11 mouse cellular contexts compared by ENCODE assay signal in genomic region chr7:101030756-101031155, GRCm38 (mm10). TPM values are rescaled to one million over a fixed set of nuclear protein-coding genes. Genes with fewer than 3 reads are reported as not detected.
DNase-seq lines count a peak whose midpoint lies in the region; TF ChIP-seq lines count a peak whose summit lies in the region.
"Had no signal": no experiment of that assay in that cellular context is flagged by ENCODE, and none has a peak within 500 bp of the region (broad histone marks: within the 10 kb centered on the region; RNA-seq: fewer than 3 reads in every experiment).

No protein-coding gene starts in this region.

- DNase-seq in kidney, postnatal 10 days, result peak; percentile 50
- no peak for DNase-seq in kidney, postnatal 14 days
- DNase-seq in brain, adult 2 months (ENCODE audit: low read depth, low spot score), result peak; percentile 41
- peak; percentile 70 to 74 for DNase-seq in cerebellum, adult 18-20 months
- peak; percentile 64 to 70 for DNase-seq in heart, postnatal 10 days
- no peak for DNase-seq in thymus, adult 2 months
- no peak for DNase-seq in right cerebral cortex, adult 2 months (ENCODE audit: low spot score in 2 of 2)
- DNase-seq in layer of hippocampus, adult 2 months (ENCODE audit: low spot score in 2 of 2), result no peak
- DNase-seq: right cerebral cortex, adult 18-20 months had no signal

- H3K4me1 ChIP-seq in thymus, adult 2 months (replicated peaks; ENCODE audit: control insufficient read depth, insufficient read depth, low read length), result no peaks in the 10 kb centered on the region; the same call in 1 of the 2 replicates
- H3K4me1 ChIP-seq: limb, embryonic 12.5 days had no signal

- TF ChIP-seq CTCF in thymus, adult 2 months (IDR thresholded peaks at IDR 0.05; ENCODE audit: borderline replicate concordance, control insufficient read depth, extremely low read depth, insufficient read depth, low read length, poor library complexity), result no peak
- no peak for TF ChIP-seq CTCF in layer of hippocampus, adult 2 months (conservative IDR thresholded peaks at IDR 0.05)

- H3K27me3 ChIP-seq in thymus, adult 2 months (ENCODE audit: control insufficient read depth, insufficient read depth, low read length), result no peaks in the 10 kb centered on the region

- TF ChIP-seq POLR2A in thymus, adult 2 months (IDR thresholded peaks at IDR 0.05; ENCODE audit: control insufficient read depth, extremely low read depth, insufficient read depth, low read length, poor library complexity), result no peak

- H3K36me3 ChIP-seq in thymus, adult 2 months (ENCODE audit: control insufficient read depth, insufficient read depth, low read length), result no peaks in the 10 kb centered on the region
- H3K36me3 ChIP-seq: limb, embryonic 12.5 days had no signal

- intact Hi-C loops in heart, postnatal 10 days (cut with DNase I), result no loop called here

- no peak overlapping the region for H3K4me3 ChIP-seq in thymus, adult 2 months (ENCODE audit: control insufficient read depth, insufficient read depth, low read length)
- no peak overlapping the region for H3K4me3 ChIP-seq in layer of hippocampus, adult 2 months
- H3K4me3 ChIP-seq: limb, embryonic 12.5 days had no signal

- H3K27ac ChIP-seq in thymus, adult 2 months (ENCODE audit: control insufficient read depth, insufficient read depth, low read length), result no peak overlapping the region
- no peak overlapping the region for H3K27ac ChIP-seq in layer of hippocampus, adult 2 months
- H3K27ac ChIP-seq: limb, embryonic 12.5 days had no signal

RNA-seq across cellular contexts. Expression of gene P2ry2, which starts 18.1 kb away (rescaled TPM):
- 10 to 100 TPM; 13.5 to 15.8 TPM for total RNA-seq in heart, postnatal 10 days (2021)
- 4.3 and 5.3 TPM in 2 replicates for polyA plus RNA-seq in thymus, adult 2 months (2012; rRNA removed)
- under 1 TPM; 0.86 to 0.87 TPM for total RNA-seq in layer of hippocampus, adult 2 months (2021)

RNA-seq across cellular contexts. Expression of gene P2ry6, which starts 56.3 kb away (rescaled TPM):
- total RNA-seq in heart, postnatal 10 days (2021), result 1 to 10 TPM; 3.7 to 3.9 TPM
- 27.1 and 36.0 TPM in 2 replicates for polyA plus RNA-seq in thymus, adult 2 months (2012; rRNA removed)
- total RNA-seq in layer of hippocampus, adult 2 months (2021), result 1 to 10 TPM; 3.0 to 3.6 TPM
- total RNA-seq: common myeloid progenitor, adult 5-6 weeks had no signal

Comparison
In these comparisons a context has a peak if more than half of its experiments do, and no peak if none do; other contexts are left out.
1. DNase-seq: peak in kidney, postnatal 10 days (single experiment), brain, adult 2 months (single experiment), cerebellum, adult 18-20 months (2 of 2) and heart, postnatal 10 days (2 of 2); none in kidney, postnatal 14 days (single experiment), thymus, adult 2 months (single experiment), right cerebral cortex, adult 2 months (0 of 2) and layer of hippocampus, adult 2 months (0 of 2).
2. RNA of gene P2ry2, which starts 18.1 kb away (total RNA-seq): 13.5 to 15.8 TPM in heart, postnatal 10 days; 0.86 to 0.87 TPM in layer of hippocampus, adult 2 months; every median in the first group is over 4 times any median in the second.